Mouse (Mus musculus) megakaryocyte, embryonic 14.5 days (primary cell): ENCODE data around the gene Acta2.

Experiments used
- FLI1 ChIP-seq: IDR thresholded peaks from 2 replicates; pipeline ENCODE4 v1.6.1; 2012; ENCODE audit warnings: low read length, inconsistent platforms, mixed read lengths
- GATA1 ChIP-seq: IDR thresholded peaks from 3 replicates; pipeline ENCODE4 v1.6.1; 2012; ENCODE audit warnings: mixed read lengths, low read length, inconsistent platforms, borderline replicate concordance

DNA sequence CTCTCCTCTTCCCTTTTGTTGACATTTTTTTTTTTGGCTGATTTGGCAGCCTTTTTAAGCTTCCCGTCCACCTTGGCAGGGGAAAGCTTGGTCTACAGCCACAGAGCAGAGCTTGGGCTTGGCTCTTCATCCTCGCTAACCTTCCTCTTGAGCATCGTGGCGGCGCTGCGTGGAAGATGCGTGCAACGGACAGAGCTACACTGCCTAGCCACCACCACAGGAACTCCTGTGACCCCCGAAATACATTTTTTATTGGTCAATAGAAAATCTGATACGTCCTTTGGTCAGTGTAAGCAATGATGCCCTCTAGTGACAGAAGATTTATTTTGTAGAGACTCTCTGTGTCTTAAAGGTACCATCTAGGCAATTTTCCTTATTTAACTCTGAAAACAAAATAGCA is 29.0 kb upstream of the Acta2 start:
- TF ChIP-seq FLI1 (no peak), GATA1 (no peak)
